Mouse (Mus musculus) heart, adult 10 weeks (tissue): Measurements from ENCODE around the gene Myh4. TPM values are rescaled to one million over a fixed set of nuclear protein-coding genes. Genes with fewer than 3 reads are reported as not detected.

Experiments
- polyA plus RNA-seq: library from polyadenylated mRNA; stranded (reverse); fragments of 350-450 nt; fragmentation: Illumina TruSeq; extraction: RNeasy Lipid Tissue Mini Kit (QIAGEN cat#74804); gene quantifications from one replicate; pipeline ENCODE4 v1.2.3, GENCODE M21; 2014; ENCODE audit warnings: low read depth, low replicate concordance

Gene Myh4
- not detected for polyA plus RNA-seq

DNA sequence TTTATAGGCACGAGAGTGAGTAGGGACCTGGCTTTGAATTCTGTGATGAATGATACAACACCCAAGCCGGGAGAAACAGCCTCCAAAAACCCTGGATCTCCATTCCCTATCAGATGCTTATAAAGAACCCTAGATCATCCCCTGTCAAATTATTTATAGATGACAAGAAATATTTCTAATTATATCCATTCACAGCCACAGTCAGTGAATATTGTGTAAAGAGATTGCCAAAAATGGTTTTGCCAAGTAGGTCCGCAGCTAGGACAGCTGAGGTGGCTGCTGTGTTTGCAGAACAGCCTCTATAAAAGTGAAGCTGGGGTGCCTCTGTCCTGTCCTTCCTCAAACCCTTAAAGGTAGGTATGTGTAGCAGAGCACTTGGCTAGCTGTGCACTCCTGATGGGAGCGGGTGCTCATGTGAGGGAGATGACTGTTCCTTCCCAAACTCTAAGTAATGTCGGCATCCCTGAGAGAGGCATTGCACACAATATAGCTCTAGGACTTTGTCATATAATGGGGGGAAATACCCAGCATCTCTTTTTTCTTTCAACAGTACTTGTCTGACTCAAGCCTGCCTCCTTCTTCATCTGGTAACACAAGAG is at the start of gene Myh4:
Gene Myh4 (plus strand): TSS at position 549 of the 599 bp plus-strand sequence.

DNA sequence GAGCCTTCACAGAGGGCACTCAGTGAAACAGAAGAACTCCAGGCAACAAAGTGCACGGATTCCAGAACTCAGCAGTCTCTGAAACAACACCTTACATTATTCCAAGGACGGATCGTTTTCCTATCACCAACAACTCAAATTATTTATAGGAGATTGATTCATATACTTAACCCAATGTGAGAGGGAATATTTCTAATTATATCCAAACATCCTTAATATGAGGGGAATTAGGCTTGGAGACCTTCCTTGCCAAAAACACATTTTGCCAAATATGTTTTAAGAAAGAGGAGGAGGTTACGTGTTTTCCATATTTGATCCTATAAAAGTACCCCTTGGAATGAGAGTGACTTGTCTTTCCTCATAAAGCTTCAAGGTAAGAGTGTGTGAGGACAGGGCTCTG is 38.1 kb upstream of the Myh4 start, which contains the start of gene Myh1:
Gene Myh1 (plus strand): TSS at position 301 of the 400 bp plus-strand sequence.

DNA sequence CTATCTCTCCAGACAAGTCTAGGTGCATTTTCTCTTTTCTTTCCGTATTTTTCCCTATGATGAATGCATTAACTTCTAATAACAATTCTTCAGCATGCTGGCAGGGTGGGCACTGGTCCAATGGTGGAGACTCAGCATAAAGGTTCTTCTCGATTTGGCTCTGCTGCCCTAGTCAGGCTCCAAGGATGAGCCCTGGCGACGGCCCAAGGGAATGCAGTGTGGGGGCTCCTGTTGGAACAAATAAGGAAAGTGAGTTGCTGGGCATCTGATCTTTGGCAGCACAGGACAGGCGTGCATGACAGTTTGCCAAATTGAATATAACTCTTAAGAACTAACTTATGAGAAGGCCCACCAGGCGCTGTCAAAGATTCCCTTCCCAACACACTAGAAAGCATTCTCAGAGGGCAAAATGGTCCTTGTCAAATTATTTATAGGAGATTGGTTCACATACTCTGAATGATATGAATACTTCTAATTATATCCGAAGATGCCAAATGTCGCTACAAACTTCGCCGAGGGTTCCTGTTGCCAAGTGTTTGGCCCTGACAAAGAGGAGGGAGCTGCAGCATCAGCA is 38.9 kb downstream of the Myh4 start, which contains the start of gene Myh8:
Gene Myh8 (plus strand): TSS at position 524 of the 574 bp plus-strand sequence.

Other genes with a start within 250 kb of the Myh4 start
- 4.0 TPM for gene Tmem220, start 212.9 kb upstream of the Myh4 start, polyA plus RNA-seq
- 17.2 TPM for gene Adprm, start 185.4 kb upstream of the Myh4 start, polyA plus RNA-seq
- 19.0 TPM for gene Sco1, start 185.4 kb upstream of the Myh4 start, polyA plus RNA-seq
- gene Myh3, start 159.7 kb upstream of the Myh4 start, polyA plus RNA-seq = not detected
- not detected for gene Myh2, start 67.0 kb upstream of the Myh4 start, polyA plus RNA-seq
- not detected for gene Myh1, start 38.0 kb upstream of the Myh4 start, polyA plus RNA-seq
- 0.08 TPM for gene Myh8, start 39.1 kb downstream of the Myh4 start, polyA plus RNA-seq
- gene Myh13, start 83.6 kb downstream of the Myh4 start, polyA plus RNA-seq = not detected
- 5.1 TPM for gene Gas7, start 217.4 kb downstream of the Myh4 start, polyA plus RNA-seq